Mouse (Mus musculus) brain, adult 2 months (tissue): Measurements from ENCODE around the gene Trim45.

Experiments used
- DNase-seq: peaks from one replicate; pipeline ENCODE4 v3.0.0; 2011; ENCODE audit warnings: low read depth, low spot score

Trim45 gene

DNA sequence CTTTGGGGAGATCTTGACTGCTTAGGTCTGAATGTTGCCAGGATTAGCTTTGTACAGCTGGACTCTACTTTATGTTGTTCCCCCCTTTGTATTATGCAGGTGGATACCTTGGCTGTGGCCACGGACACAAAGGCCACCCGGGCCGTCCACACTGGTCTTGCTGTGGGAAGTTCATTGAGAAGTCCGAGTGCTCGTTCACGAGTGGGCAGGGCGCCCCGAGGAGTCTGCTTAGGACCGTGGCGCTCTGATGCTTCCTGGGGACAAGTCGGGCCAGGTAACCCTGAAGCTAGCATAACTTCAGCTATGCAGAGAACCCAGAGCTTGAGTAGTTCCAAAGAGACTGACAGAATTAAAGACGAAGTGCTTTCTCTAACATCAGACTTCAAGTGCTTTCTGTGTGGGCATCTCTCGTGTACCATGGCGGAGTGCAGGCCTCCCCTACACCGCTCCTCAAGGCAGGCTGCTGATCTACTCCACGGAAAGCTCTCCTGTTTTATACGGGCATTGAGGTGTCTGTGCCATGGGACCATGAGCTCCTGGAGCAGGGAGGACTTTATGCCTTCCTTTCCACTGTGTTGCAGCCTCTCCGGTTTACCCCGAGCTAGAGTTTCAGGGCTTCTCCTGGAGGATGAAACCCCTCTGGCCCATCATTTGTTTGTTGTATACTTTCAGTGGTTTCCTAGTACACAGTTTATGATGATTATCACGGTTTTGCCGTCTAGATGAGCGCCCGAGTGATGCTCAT, 9.5 kb downstream of the Trim45 start:
- no peak for DNase-seq

DNA sequence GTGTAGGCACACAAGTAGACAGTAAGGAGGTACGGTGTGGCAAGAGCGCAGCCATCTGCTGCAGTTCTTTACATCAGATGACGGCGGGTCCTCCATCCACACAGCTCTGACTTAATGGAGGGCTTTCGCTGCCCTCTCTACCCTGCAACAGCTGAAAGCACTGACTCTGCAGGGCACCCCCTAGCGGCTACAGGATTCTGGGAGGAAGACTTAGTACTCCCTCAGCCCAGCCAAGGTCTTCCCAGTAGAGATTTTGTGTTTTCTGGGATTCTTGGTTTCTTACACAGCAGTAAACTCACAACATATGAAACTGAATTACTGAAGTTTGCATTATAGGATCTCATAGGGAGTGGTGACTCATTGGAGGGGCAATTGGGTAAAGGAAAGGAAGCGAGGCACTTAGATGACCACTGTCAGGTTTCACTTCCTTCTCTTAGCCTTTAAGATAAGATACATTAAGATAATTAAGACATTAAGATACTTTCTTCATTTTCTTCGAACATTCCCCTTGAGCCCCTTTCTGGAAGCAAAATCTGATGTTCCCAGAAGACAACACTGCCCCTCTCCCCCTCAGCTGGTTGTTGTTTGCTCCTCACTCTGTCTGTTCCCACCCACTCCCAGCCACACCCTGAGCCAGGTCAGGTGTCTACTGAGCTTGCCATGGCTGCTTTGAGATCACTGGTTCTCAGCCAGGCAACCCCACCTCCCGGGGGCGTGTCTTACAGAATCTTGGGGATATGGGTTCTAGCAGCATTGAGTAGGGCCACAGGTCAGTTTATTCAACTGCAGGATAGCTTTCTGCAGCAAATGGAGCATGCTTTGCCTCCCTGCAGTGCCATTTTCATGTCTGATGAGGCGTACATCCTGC, 10.3 kb downstream of the Trim45 start:
- DNase-seq: no peak

DNA sequence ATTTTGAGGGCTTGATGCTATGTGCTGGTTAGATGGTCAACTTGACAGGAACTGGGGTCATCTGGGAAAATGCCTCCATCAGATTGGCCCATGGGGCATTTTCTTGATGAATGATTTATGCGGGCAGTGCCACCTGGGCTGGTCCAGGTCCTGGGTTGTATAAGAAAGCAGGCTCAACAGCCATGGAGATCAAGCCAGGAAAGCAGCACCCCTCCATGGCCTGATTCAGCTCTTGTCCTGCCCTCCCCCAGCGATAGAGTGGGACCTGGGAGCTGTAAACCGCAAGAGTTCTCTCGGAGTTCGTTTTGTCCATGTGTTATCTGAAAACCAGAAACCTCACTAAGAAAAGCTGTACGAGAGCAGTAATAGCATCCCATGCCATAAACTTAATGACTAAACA, 13.5 kb downstream of the Trim45 start:
- DNase-seq: no peak

DNA sequence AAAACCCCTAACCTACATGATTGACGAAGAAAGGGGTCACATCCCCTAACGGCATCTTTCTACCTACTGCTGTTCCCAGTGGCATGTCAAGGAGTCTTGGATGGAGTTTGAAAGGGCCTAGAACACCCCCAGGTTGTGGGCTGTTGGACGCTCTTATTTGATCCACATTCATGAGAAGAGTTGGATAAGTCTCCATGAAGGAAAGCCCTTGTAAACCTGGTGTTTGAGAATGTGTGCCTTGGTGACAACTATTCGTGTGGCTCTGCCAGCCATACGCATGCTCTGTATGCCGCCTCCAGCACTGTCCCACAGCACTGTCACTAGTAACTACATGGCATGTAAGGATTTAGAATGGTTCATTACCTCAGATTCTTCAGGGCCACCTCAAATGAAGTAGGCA, 14.2 kb downstream of the Trim45 start:
- no peak for DNase-seq

DNA sequence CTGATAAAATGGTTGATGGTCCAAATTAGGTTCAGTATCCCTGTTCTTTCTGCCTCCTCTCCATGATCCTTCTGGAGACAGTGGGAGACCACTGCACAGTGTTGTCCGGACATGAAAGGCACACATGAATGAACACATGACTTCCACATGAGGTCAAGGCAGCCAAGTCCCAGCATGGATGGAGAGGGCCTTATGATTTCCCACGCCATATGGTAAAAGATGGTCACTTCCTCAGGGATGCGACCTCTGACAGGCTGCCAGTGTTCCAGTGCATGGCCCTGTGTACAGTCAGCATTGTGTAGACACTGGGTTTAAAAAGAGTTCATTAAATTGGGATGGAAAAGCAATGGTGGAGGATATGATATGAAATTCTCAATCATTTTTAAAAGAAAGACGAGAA, 16.2 kb downstream of the Trim45 start:
- DNase-seq: no peak

DNA sequence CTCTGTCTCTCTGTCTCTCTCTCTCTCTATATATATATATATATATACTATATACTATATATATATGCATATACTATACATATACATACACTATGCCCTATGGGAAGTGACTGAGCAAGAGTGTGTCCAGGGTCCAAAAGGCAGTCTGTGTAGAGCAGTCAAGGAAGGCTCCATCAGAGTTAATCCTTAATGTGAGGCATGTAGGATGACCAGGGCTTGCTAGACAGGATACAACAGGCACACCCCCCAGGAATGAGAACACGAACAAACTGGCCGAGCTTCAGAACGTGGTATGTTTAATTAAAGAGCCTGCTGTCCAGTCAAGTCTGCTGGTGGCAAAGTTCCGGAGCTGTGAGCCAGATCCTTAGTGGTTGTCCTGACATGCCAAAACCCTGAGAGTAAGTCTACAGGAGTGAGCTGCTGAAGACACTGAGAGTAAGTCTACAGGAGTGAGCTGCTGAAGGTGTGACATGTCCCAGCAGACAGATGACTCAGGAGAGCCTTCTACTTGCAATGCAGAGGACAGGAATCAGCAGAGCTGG, 18.6 kb downstream of the Trim45 start:
- peak; percentile 12 for DNase-seq

DNA sequence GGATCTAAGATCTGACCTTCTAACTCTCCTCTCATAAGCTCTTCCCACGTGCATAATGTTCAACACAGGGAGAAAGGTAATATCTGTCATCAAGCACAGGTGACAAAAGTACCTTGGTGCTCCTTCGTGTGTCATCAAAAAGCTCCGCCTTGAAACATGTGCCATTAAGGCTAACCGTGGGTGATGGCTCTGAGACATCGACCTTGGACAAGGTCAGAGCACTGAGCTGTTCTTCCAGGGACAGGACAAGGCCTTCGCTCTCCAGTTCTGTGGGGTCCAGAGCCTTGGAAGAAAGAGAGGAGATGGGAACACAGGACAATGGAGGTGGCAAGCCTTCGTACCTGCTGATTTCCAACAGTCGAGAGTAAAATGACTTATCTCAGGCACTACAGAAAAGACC, 25.3 kb downstream of the Trim45 start:
- no peak for DNase-seq

DNA sequence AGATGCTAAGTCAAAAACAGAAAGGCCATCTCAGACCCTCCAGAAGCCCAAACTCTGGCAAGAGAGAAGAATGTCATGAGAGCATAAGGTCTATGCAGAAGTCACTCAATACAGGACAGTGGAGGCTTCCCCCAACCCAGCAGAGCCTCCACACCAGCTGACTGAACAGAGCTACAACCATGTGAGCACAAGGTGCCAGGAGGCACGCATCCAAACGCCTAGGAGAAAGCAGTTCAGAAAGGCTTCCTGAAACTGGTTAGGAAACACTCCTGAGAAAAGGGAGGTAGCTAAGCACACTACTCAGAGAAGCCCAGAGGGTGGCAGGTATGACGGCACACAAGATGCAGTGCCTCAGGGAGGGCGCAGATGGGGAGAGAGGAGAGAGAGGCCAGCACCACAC, 29.5 kb downstream of the Trim45 start:
- peak; percentile 34 for DNase-seq

DNA sequence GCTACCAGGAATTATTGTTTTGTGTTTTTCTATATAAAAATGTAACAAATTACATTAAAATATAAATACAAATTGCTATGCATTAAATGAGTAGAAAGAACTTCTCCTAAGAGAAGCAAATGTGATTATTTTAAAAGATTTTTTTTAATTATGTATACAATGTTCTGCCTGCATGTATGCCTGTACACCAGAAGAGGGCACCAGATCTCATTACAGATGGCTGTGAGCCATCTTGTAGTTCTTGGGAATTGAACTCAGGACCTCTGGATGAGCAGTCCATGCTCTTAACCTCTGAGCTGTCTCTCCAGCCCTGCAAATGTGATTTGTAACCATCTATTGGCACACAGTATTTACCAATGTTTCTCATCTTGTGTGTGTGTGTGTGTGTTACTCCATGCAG, 32.6 kb downstream of the Trim45 start:
- DNase-seq: no peak

DNA sequence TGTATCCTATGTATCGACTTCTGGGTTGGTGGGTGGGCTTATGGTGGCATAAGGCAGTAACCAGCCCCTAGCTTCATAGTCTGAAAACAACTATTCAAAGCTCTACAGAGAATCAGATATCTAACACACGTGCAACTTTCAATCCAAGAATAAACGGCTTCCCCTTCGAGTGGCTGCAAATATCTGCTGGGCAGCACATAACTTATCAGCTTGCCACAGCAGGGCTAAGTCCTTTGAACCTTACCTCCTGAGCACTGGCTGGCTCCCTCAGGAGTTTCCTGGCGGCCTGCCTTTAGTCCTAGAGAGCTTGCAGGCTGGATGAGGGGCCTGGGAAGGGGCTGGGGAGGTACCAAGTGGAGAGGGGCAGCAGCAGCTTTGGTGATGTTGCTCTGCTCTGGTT, 39.0 kb downstream of the Trim45 start:
- DNase-seq: no peak

DNA sequence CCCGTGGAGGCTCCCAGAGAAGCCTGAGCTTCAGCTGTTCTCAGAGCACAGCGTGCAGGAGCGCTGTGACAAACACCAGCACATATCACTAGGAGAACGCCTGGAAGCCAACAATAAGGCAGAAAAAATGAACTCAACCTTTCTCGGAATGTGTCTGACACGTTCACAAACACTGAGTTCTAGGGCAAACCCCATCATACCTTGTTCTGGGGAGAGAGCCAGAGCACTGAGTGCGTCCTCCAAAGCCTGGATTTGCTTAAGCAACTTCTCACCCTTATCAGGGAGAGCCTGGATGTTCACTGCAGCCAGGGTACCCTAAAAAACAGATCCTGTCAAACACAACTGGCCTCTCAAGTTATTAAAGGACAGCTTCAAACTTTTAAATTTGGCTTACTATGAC, 39.5 kb downstream of the Trim45 start:
- DNase-seq: no peak

DNA sequence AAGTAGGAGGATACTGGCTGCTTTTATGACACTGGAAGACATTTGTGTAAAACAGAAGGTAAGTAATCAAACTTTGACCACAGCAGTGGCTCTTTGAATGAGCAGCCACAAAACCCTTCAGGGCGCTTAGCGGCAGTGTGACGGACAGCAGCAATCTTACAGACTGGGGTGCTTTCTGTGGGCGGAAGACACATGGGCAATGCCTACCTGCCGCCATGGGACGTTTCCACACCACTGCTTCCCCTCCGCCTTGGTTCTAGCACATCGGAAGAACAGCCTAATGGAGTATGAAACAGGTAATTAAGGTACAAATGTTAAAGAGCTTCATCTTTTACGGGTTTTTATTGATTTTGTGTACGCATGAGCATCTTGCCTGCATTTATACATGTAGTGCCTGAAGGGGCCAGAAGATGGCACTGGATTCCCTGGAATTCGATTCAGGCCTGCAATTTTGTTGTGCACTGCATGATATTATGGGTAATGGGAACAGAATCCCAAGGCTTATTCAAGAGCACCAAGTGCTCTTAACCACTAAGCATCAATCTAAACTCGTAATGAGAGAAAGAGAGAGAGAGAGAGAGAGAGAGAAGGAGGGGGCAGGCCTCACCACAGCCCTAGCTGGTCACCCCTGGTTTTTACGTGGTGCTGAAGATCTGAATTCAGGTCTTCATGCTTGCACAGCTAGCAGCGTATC, 42.0 kb downstream of the Trim45 start:
- DNase-seq: peak; percentile 77

DNA sequence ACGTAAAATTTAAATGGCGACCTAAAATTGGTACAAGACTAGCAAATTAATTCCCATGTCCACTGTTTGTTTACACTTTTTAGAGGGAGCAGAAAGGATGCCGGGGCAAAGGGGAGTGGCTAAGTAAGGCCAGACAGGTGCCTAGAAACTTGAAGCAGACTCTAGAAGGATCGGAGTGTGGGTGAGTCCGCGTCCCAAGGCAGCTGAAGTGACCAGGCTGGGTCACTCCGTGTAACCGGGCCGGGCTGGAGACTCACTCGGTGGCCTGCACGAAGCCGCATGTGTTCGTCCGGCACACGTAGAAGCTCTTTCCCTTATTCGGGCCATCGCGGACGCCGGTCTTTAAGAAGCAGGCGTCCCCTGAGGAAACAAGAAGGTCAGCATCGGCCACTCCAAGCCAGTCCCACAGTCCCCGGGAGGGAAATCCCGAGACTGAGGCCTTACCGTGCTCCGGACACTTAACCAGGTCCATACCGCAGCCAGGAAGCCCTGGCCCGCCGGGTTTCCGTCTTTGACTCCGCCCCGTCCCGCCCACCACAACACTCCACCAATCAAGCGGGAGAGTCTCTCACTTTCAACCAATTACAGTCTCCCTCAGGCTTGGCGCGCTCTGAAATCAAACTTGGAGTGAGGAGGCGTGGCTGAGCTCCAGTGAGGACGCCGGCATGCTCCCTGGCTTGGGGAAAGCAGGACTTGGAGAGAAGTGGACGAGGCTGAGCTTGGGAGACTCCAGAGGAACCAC, 47.3 kb downstream of the Trim45 start, which contains the start of gene Ttf2:
TSS of gene Ttf2 (minus strand) at position 488 of the 742 bp plus-strand sequence.
- DNase-seq: peak; percentile 92

DNA sequence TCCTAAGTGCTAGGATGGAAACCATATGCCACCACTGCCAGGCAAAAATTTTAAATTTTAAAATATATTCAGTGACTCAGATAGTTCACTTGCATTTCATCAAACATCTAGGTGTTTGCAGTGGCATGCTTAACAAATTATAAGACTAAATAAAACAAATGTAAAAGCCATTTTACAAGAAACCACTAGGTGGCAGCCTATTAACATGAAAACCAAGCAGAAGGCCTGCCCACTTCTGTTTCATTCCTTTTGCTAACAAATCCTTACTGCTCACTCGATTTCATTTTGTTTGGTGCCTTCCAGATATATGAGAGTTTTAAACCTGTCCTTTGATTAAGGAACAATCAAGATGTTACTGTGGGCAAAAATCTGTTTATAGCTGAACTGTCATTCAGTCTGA, 51.9 kb downstream of the Trim45 start:
- DNase-seq: peak; percentile 87

DNA sequence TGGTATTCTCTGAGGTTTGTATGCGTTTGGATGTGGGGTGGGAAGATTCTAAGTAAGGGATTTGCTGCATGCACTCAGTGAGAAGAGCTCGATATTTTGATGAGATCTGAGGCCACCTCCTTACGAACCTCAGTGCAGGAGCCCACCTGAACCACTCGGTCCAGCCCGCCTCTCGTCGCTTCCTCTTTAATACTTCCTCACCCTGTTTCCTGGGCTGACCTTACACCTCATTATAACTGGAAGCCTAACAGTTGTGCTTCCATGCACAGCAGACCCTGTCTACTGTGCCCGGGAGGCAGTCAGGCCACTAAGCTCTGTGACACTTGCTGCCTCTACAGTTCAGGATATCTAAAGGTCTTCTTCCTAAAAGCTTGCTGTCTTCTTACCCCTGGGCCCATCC, 57.3 kb downstream of the Trim45 start:
- DNase-seq: no peak
